7 mouse cellular contexts compared by ENCODE assay signal in genomic region chr6:135445070-135445469, GRCm38 (mm10).
DNase-seq lines count a peak whose midpoint lies in the region; ATAC-seq and TF ChIP-seq lines count a peak whose summit lies in the region.

No protein-coding gene starts in this region.

- H3K4me1 ChIP-seq in forebrain, embryonic 13.5 days, result peaks cover 25% of the 10 kb centered on the region
- peaks cover 8% of the 10 kb centered on the region for H3K4me1 ChIP-seq in kidney, embryonic 15.5 days
- peaks cover 11% of the 10 kb centered on the region; the same call in 1 of the 2 replicates for H3K4me1 ChIP-seq in neural tube, embryonic 12.5 days

- H3K27me3 ChIP-seq in forebrain, embryonic 13.5 days, result no peaks in the 10 kb centered on the region
- peaks cover 22% of the 10 kb centered on the region for H3K27me3 ChIP-seq in kidney, embryonic 15.5 days
- no peaks in the 10 kb centered on the region for H3K27me3 ChIP-seq in neural tube, embryonic 12.5 days (replicated peaks)

- H3K9ac ChIP-seq in forebrain, embryonic 13.5 days, result peak overlapping the region; percentile 45; the same call in 1 of the 2 replicates
- no peak overlapping the region for H3K9ac ChIP-seq in kidney, embryonic 15.5 days
- no peak overlapping the region for H3K9ac ChIP-seq in neural tube, embryonic 12.5 days

- no peak for ATAC-seq in forebrain, embryonic 13.5 days
- ATAC-seq in kidney, embryonic 15.5 days (replicated peaks; ENCODE audit: low FRiP score), result peak; percentile 46
- peak; percentile 48 for ATAC-seq in neural tube, embryonic 12.5 days (ENCODE audit: low FRiP score, low read depth)

- 24% methylated on average over 8 of the region's 8 CpGs for WGBS in forebrain, embryonic 13.5 days
- 23% methylated on average over 8 of the region's 8 CpGs for WGBS in kidney, embryonic 15.5 days
- 34% methylated on average over 8 of the region's 8 CpGs for WGBS in neural tube, embryonic 12.5 days

- intact Hi-C loops in left cerebral cortex, adult 2 months (cut with DNase I), result loop anchor here (2.0 to 10.0 kb wide), 4 partner anchors 82 to 910 kb away; no protein-coding TSS in a partner anchor

- peak overlapping the region; percentile 89 for H3K27ac ChIP-seq in left cerebral cortex, adult 2 months
- peak overlapping the region; percentile 70 for H3K27ac ChIP-seq in forebrain, embryonic 13.5 days
- H3K27ac ChIP-seq in kidney, embryonic 15.5 days, result 0 out of 2 replicates have a peak overlapping the region, but pooled peaks have one; percentile 18
- H3K27ac ChIP-seq in neural tube, embryonic 12.5 days, result no peak overlapping the region

- no peak for DNase-seq in left cerebral cortex, adult 2 months (ENCODE audit: extremely low spot score in 1 of 2, low spot score in 2 of 2)
- DNase-seq in left cerebral cortex, adult 18-20 months (ENCODE audit: low spot score in 2 of 2), result no peak
- DNase-seq in ovary, postnatal 14 days (ENCODE audit: low spot score), result no peak
- no peak for DNase-seq in retina, embryonic 14.5 days (ENCODE audit: low spot score)

- H3K9me3 ChIP-seq in forebrain, embryonic 13.5 days (replicated peaks), result no peaks in the 10 kb centered on the region
- no peaks in the 10 kb centered on the region for H3K9me3 ChIP-seq in kidney, embryonic 15.5 days (replicated peaks)
- H3K9me3 ChIP-seq in neural tube, embryonic 12.5 days, result no peaks in the 10 kb centered on the region

- TF ChIP-seq CTCF in left cerebral cortex, adult 2 months (IDR thresholded peaks at IDR 0.05), result no peak

- H3K4me2 ChIP-seq in forebrain, embryonic 13.5 days, result peak overlapping the region; percentile 53
- H3K4me2 ChIP-seq in kidney, embryonic 15.5 days, result peak overlapping the region; percentile 54
- H3K4me2 ChIP-seq in neural tube, embryonic 12.5 days (replicated peaks), result peak overlapping the region; percentile 52

- peak overlapping the region; percentile 26; the same call in 1 of the 2 replicates for H3K4me3 ChIP-seq in left cerebral cortex, adult 2 months
- H3K4me3 ChIP-seq in forebrain, embryonic 13.5 days, result peak overlapping the region; percentile 13; the same call in 1 of the 2 replicates
- peak overlapping the region; percentile 12; the same call in 1 of the 2 replicates for H3K4me3 ChIP-seq in kidney, embryonic 15.5 days (replicated peaks)
- H3K4me3 ChIP-seq in neural tube, embryonic 12.5 days, result no peak overlapping the region

- no peaks in the 10 kb centered on the region for H3K36me3 ChIP-seq in forebrain, embryonic 13.5 days (ENCODE audit: poor library complexity, severe bottlenecking)
- H3K36me3 ChIP-seq in kidney, embryonic 15.5 days, result no peaks in the 10 kb centered on the region
- no peaks in the 10 kb centered on the region for H3K36me3 ChIP-seq in neural tube, embryonic 12.5 days
